8 mouse cellular contexts compared by ENCODE assay signal in the genomic region with DNA sequence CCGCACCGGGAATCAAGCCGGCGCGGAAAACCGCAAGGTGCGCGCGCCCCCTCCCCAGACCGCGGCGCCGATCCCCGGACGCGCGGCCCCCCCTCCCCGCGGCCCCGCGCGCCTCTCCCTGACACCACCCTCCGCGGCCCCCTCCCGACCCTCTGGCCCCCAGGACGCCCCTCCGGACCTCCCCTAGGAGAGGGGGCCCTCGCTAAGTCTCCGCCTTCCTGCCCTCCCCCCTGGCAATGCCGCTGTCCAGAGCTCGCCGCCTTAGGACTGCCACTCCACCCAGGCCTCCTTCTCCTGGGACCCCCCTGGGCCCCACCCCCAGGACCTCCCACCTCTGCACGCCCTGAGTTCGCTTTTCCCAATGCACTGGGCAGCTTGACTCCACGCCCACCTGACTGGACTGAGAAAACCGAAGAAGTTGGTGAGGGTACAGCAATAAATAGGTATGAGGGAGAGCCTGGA. TPM values are rescaled to one million over a fixed set of nuclear protein-coding genes. Genes with fewer than 3 reads are reported as not detected.
DNase-seq lines count a peak whose midpoint lies in the region; ATAC-seq and TF ChIP-seq lines count a peak whose summit lies in the region.

A gene (minus strand): TSS at position 52 of the 462 bp plus-strand sequence.

- peak within 1 kb of the TSS; percentile 55 for H3K4me2 ChIP-seq in CH12.LX (ENCODE audit: insufficient read depth, low read depth, poor library complexity, severe bottlenecking)
- H3K4me2 ChIP-seq in heart, postnatal 0 days (ENCODE audit: low read depth, low read length): peak within 1 kb of the TSS; percentile 93
- H3K4me2 ChIP-seq in limb, embryonic 13.5 days (replicated peaks): peak within 1 kb of the TSS; percentile 95

- dilution Hi-C loops in CH12.LX (cut with MboI; ENCODE audit: extremely low pct_ligation_motif_present, extremely low pct_unique_long_range_greater_than_20kb, low sequenced_read_pairs): no loop called here

- no peaks in the 10 kb centered on the region for H3K36me3 ChIP-seq in CH12.LX (replicated peaks in 1 of 2; ENCODE audit: control insufficient read depth in 1 of 2, insufficient read depth in 1 of 2, low read length in 1 of 2)
- H3K36me3 ChIP-seq in heart, postnatal 0 days (replicated peaks; ENCODE audit: control insufficient read depth, insufficient read depth, low read length): no peaks in the 10 kb centered on the region
- H3K36me3 ChIP-seq in limb, embryonic 13.5 days: no peaks in the 10 kb centered on the region

- H3K4me3 ChIP-seq in CH12.LX (replicated peaks in 1 of 3; ENCODE audit: low read depth in 2 of 3, low read length in 2 of 3, poor library complexity in 1 of 3): no peak within 1 kb of the TSS
- H3K4me3 ChIP-seq in heart, postnatal 0 days (ENCODE audit: low read depth, low read length): peak within 1 kb of the TSS; percentile 59
- peak within 1 kb of the TSS; percentile 58 for H3K4me3 ChIP-seq in limb, embryonic 13.5 days

- no peak within 1 kb of the TSS for H3K9ac ChIP-seq in CH12.LX (ENCODE audit: insufficient read depth, low read depth)
- no peak within 1 kb of the TSS; the same call in 1 of the 2 replicates for H3K9ac ChIP-seq in heart, postnatal 0 days (replicated peaks; ENCODE audit: low read depth, low read length)
- H3K9ac ChIP-seq in limb, embryonic 13.5 days: peak within 1 kb of the TSS; percentile 63

- peak; percentile 92 for DNase-seq in heart, adult 11 months
- no peak for DNase-seq in heart, adult 8-10 months (ENCODE audit: low spot score)
- no peak for DNase-seq in CH12.LX (ENCODE audit: extremely low read depth)
- peak; percentile 27 to 42 for DNase-seq in cerebellum, postnatal 25 days
- no peak for DNase-seq in heart, postnatal 0 days (ENCODE audit: low spot score)
- peak; percentile 25 for DNase-seq in retina, embryonic 14.5 days (ENCODE audit: low spot score)

- H3K27ac ChIP-seq in CH12.LX (ENCODE audit: insufficient read depth, low read depth): no peak within 1 kb of the TSS
- H3K27ac ChIP-seq in heart, postnatal 0 days (ENCODE audit: low read depth): no peak within 1 kb of the TSS
- no peak within 1 kb of the TSS for H3K27ac ChIP-seq in limb, embryonic 13.5 days

- peaks cover 12% of the 10 kb centered on the region for H3K27me3 ChIP-seq in CH12.LX (replicated peaks)
- peaks cover 96% of the 10 kb centered on the region for H3K27me3 ChIP-seq in heart, postnatal 0 days (ENCODE audit: control insufficient read depth, insufficient read depth, low read length)
- H3K27me3 ChIP-seq in limb, embryonic 13.5 days: peaks cover 97% of the 10 kb centered on the region

- TF ChIP-seq CTCF in CH12.LX (conservative IDR thresholded peaks at IDR 0.05 in 1 of 2, IDR thresholded peaks at IDR 0.05 in 1 of 2; ENCODE audit: low read depth in 2 of 2, low read length in 2 of 2): no peak
- TF ChIP-seq CTCF in heart, postnatal 0 days (IDR thresholded peaks at IDR 0.05; ENCODE audit: low read depth): no peak

- WGBS in heart, postnatal 0 days: under 1% methylated on average over 19 of the region's 36 CpGs
- 1% methylated on average over 20 of the region's 36 CpGs for WGBS in limb, embryonic 13.5 days

- no peak for TF ChIP-seq RAD21 in CH12.LX (IDR thresholded peaks at IDR 0.05; ENCODE audit: low read depth, low read length)

- H3K4me1 ChIP-seq in CH12.LX (ENCODE audit: control insufficient read depth in 1 of 2, insufficient read depth in 2 of 2): peaks cover 0 to under 1% of the 10 kb centered on the region in 2 experiments; a peak in 1 of 4 replicates
- H3K4me1 ChIP-seq in heart, postnatal 0 days (ENCODE audit: control insufficient read depth, insufficient read depth): peaks cover 9% of the 10 kb centered on the region; the same call in 1 of the 2 replicates
- peaks cover 29% of the 10 kb centered on the region for H3K4me1 ChIP-seq in limb, embryonic 13.5 days

- TF ChIP-seq POLR2A in CH12.LX (IDR thresholded peaks at IDR 0.05; ENCODE audit: low read depth, low read length): no peak

- TF ChIP-seq EP300 in CH12.LX (IDR thresholded peaks at IDR 0.05; ENCODE audit: low read length): no peak
- no peak for TF ChIP-seq EP300 in heart, postnatal 0 days (IDR thresholded peaks at IDR 0.05; ENCODE audit: low read depth)

- H3K79me2 ChIP-seq in CH12.LX (replicated peaks; ENCODE audit: control insufficient read depth, extremely low read depth, insufficient read depth, poor library complexity, severe bottlenecking): no peaks in the 10 kb centered on the region

- in situ Hi-C loops in CH12.LX (cut with MboI; ENCODE audit: low pct_ligation_motif_present, low pct_unique_long_range_greater_than_20kb, low sequenced_read_pairs): no loop called here

- ATAC-seq in heart, postnatal 0 days (ENCODE audit: insufficient read depth, low read depth): no peak; the same call in 1 of the 2 replicates
- ATAC-seq in limb, embryonic 13.5 days (ENCODE audit: low FRiP score, low read depth): no peak
- ATAC-seq in megakaryocyte progenitor cell, adult 5-6 weeks (replicated peaks; ENCODE audit: poor library complexity): no peak

- peaks cover 21% of the 10 kb centered on the region for H3K9me3 ChIP-seq in CH12.LX (replicated peaks; ENCODE audit: low read length)
- H3K9me3 ChIP-seq in heart, postnatal 0 days (replicated peaks; ENCODE audit: control insufficient read depth, low read length): no peaks in the 10 kb centered on the region
- H3K9me3 ChIP-seq in limb, embryonic 13.5 days: no peaks in the 10 kb centered on the region

TF ChIP-seq in CH12.LX, 34 proteins besides CTCF, POLR2A, EP300 and RAD21:
- TF ChIP-seq ETS1 (conservative IDR thresholded peaks at IDR 0.05; ENCODE audit: low read depth, low read length): no peak

RNA-seq across cellular contexts. Expression of the gene that starts here (rescaled TPM):
- 1 to 10 TPM; 2.6 to 4.8 (median 3.6) TPM for total RNA-seq in heart, adult 8-10 months (2022)
- not detected in 2 replicates for total RNA-seq in CH12.LX (2012; rRNA removed)
- total RNA-seq in CH12.LX (2014; rRNA removed): not detected in 2 replicates
- polyA plus RNA-seq in CH12.LX (2012; ENCODE audit: insufficient read length, low read depth): not detected in 2 replicates
- not detected in 2 replicates for total RNA-seq in heart, postnatal 0 days (2014; rRNA removed; ENCODE audit: low replicate concordance)
- not detected in 2 replicates for polyA plus RNA-seq in heart, postnatal 0 days (2015; fragmentation: Nextera tagmentation; extraction: Ambion mirVana)
- polyA plus RNA-seq in limb, embryonic 13.5 days (2015; fragmentation: Nextera tagmentation; extraction: Ambion mirVana): 0.08 TPM in 1 of 2 replicates, not detected in the other
- not detected in 2 replicates for total RNA-seq in megakaryocyte progenitor cell, adult 5-6 weeks (2015)
- total RNA-seq in megakaryocyte progenitor cell, adult 5-6 weeks (2017): not detected in 2 replicates

Comparison
In these comparisons a context has a peak if more than half of its experiments do, and no peak if none do; other contexts are left out.
1. DNase-seq: peak in heart, adult 11 months (single experiment), cerebellum, postnatal 25 days (2 of 2) and retina, embryonic 14.5 days (single experiment); none in heart, adult 8-10 months (single experiment), CH12.LX (single experiment) and heart, postnatal 0 days (single experiment).
2. H3K4me3 ChIP-seq: peak in heart, postnatal 0 days (single experiment) and limb, embryonic 13.5 days (single experiment); none in CH12.LX (0 of 3).
3. Peak in every context shown above with its lines, with median percentiles within 50 percentile points of each other: H3K4me2 ChIP-seq.